Mouse (Mus musculus): ENCODE measurements at regions not wholly inside any gene's neighbourhood (a gene's known extent, or its start where the extent isn't known, plus 50 kb on each side); places are given as distances from the start of the nearest gene placed in this dataset.
A peak's percentile ranks its signal among the peaks of the same experiment; 100 is the strongest.

DNA sequence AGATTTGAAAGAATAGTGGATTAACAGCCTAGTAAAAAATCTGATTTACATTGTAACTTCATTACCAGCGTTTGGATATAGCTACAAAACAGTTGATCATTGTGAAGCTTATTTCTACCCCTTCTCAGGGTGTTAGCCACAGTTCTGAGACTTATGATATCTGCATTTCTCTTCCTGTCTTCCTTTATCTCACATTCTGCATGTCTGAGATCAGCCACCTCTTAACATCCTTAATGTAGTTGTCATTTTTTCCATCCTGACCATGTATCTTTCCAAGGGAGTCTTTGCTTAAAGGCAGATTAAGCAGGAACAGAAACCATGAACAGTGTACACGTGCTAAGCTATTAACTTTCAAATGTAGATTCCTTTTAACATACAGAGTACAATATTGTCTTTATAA, 1278.2 kb downstream of the Kcnt2 start:
- DNase-seq, result no peak

DNA sequence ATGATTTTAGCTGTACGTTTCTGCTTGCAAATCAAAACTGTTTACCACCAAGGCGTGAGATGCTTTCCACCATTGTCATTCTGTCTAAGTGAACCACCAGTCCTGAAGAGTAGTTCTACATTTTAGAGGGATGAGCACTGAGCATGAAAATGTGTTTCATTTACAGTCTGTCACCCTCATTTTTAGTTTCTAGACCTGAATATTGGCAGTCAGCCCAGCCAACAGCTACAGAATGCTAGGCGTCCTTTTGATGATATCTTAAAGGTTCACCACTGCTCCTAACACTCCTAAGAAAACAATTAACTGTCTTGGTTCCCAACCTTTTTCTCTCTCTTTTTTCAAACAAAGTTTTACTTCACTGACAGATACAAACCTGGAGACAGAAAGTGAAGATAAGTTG, 1287.2 kb downstream of the Kcnt2 start:
- peak; percentile 42 to 63 for DNase-seq
